Mouse (Mus musculus): ENCODE results near the gene Rab31. TPM values are rescaled to one million over a fixed set of nuclear protein-coding genes. Genes with fewer than 3 reads are reported as not detected.

Gene Rab31
- polyA plus RNA-seq, 1 experiment from 2014 or later = 62.5 TPM

Other genes starting within 250 kb of the Rab31 start
- gene Tmem232, start 232.0 kb downstream of the Rab31 start, polyA plus RNA-seq (2016; fragmentation: Nextera tagmentation; extraction: Ambion mirVana) = 0.11 TPM in 1 of 2 replicates, not detected in the other
- gene Vapa, start 159.2 kb downstream of the Rab31 start, polyA plus RNA-seq (2016; fragmentation: Nextera tagmentation; extraction: Ambion mirVana) = 174 and 184 TPM in 2 replicates
- not detected in 2 replicates for gene Txndc2, start 130.6 kb downstream of the Rab31 start, polyA plus RNA-seq (2016; fragmentation: Nextera tagmentation; extraction: Ambion mirVana)
- 58.2 and 60.7 TPM in 2 replicates for gene Ppp4r1, start 9.8 kb upstream of the Rab31 start, polyA plus RNA-seq (2016; fragmentation: Nextera tagmentation; extraction: Ambion mirVana)
- 49.3 and 51.6 TPM in 2 replicates for gene Ralbp1, start 113.0 kb upstream of the Rab31 start, polyA plus RNA-seq (2016; fragmentation: Nextera tagmentation; extraction: Ambion mirVana)
- 83.0 and 92.7 TPM in 2 replicates for gene Twsg1, start 178.5 kb upstream of the Rab31 start, polyA plus RNA-seq (2016; fragmentation: Nextera tagmentation; extraction: Ambion mirVana)

Data from midbrain, embryonic 10.5 days (tissue).